Mouse (Mus musculus): Measurements from ENCODE around the gene Tas1r3. TPM values are rescaled to one million over a fixed set of nuclear protein-coding genes. Genes with fewer than 3 reads are reported as not detected.

Tas1r3 gene
- polyA plus RNA-seq, 1 experiment from 2014 or later = 0.16 TPM

- DNase-seq (peak; percentile 99), ATAC-seq (ENCODE audit: insufficient read depth) (peak; percentile 91)
- H3K9me3 ChIP-seq (ENCODE audit: low read depth, low read length) = no peaks in the 10 kb centered on the region
- H3K9ac ChIP-seq = peak within 1 kb of the TSS; percentile 88
- H3K27ac ChIP-seq (ENCODE audit: low read depth) = peak within 1 kb of the TSS; percentile 85
- under 1% methylated on average over 49 of the region's 49 CpGs for WGBS
- peak within 1 kb of the TSS; percentile 93 for H3K4me2 ChIP-seq
- H3K4me1 ChIP-seq (ENCODE audit: insufficient read depth) = peaks cover 7% of the 10 kb centered on the region; the same call in 1 of the 2 replicates
- H3K4me3 ChIP-seq (ENCODE audit: low read depth, low read length) = peak within 1 kb of the TSS; percentile 77
- H3K36me3 ChIP-seq (ENCODE audit: insufficient read depth) = peaks cover 30% of the 10 kb centered on the region
- no peaks in the 10 kb centered on the region for H3K27me3 ChIP-seq (ENCODE audit: insufficient read depth, low read length)
- peak; percentile 95 for TF ChIP-seq CTCF (IDR thresholded peaks at IDR 0.05; ENCODE audit: low read depth)
These were observed 31.9 kb downstream of the Tas1r3 start, which contains the start of gene Aurkaip1 for GRCm38 (mm10) chr4:155831205-155831766. Gene Aurkaip1, plus strand, starts transcription at chr4:155831272.

- no peak for DNase-seq
- peaks cover 7% of the 10 kb centered on the region; the same call in 1 of the 2 replicates for H3K4me1 ChIP-seq (ENCODE audit: insufficient read depth)
- H3K9me3 ChIP-seq (ENCODE audit: low read depth, low read length) = no peaks in the 10 kb centered on the region
- peak overlapping the region; percentile 77 for H3K4me3 ChIP-seq (ENCODE audit: low read depth, low read length)
- peak overlapping the region; percentile 55; the same call in 1 of the 2 replicates for H3K27ac ChIP-seq (ENCODE audit: low read depth)
- TF ChIP-seq CTCF (IDR thresholded peaks at IDR 0.05; ENCODE audit: low read depth) = no peak
- H3K4me2 ChIP-seq = peak overlapping the region; percentile 93
- WGBS = 47% methylated on average over 8 of the region's 8 CpGs
- no peaks in the 10 kb centered on the region for H3K27me3 ChIP-seq (ENCODE audit: insufficient read depth, low read length)
- no peak for ATAC-seq (ENCODE audit: insufficient read depth)
- H3K9ac ChIP-seq = no peak overlapping the region
- peaks cover 33% of the 10 kb centered on the region for H3K36me3 ChIP-seq (ENCODE audit: insufficient read depth)
These were observed 32.6 kb downstream of the Tas1r3 start for GRCm38 (mm10) chr4:155830596-155830995.

- H3K9me3 ChIP-seq (ENCODE audit: low read depth, low read length) = no peaks in the 10 kb centered on the region
- no peaks in the 10 kb centered on the region for H3K27me3 ChIP-seq (ENCODE audit: insufficient read depth, low read length)
- 89% methylated on average over 4 of the region's 4 CpGs for WGBS
- H3K27ac ChIP-seq (ENCODE audit: low read depth) = no peak overlapping the region
- ATAC-seq (ENCODE audit: insufficient read depth) (no peak), DNase-seq (no peak)
- H3K4me3 ChIP-seq (ENCODE audit: low read depth, low read length) = no peak overlapping the region
- peaks cover 7% of the 10 kb centered on the region; the same call in 1 of the 2 replicates for H3K4me1 ChIP-seq (ENCODE audit: insufficient read depth)
- peaks cover 41% of the 10 kb centered on the region for H3K36me3 ChIP-seq (ENCODE audit: insufficient read depth)
- H3K9ac ChIP-seq = no peak overlapping the region
- no peak overlapping the region for H3K4me2 ChIP-seq
- no peak for TF ChIP-seq CTCF (IDR thresholded peaks at IDR 0.05; ENCODE audit: low read depth)
These were observed 33.3 kb downstream of the Tas1r3 start for GRCm38 (mm10) chr4:155829866-155830265.

- DNase-seq (no peak), ATAC-seq (ENCODE audit: insufficient read depth) (no peak; the same call in 1 of the 2 replicates)
- no peaks in the 10 kb centered on the region for H3K27me3 ChIP-seq (ENCODE audit: insufficient read depth, low read length)
- no peak overlapping the region for H3K27ac ChIP-seq (ENCODE audit: low read depth)
- no peak overlapping the region for H3K4me2 ChIP-seq
- H3K4me3 ChIP-seq (ENCODE audit: low read depth, low read length) = no peak overlapping the region
- peaks cover 91% of the 10 kb centered on the region for H3K36me3 ChIP-seq (ENCODE audit: insufficient read depth)
- no peaks in the 10 kb centered on the region for H3K4me1 ChIP-seq (ENCODE audit: insufficient read depth)
- no peaks in the 10 kb centered on the region for H3K9me3 ChIP-seq (ENCODE audit: low read depth, low read length)
- WGBS = 94% methylated on average over 16 of the region's 16 CpGs
- TF ChIP-seq CTCF (IDR thresholded peaks at IDR 0.05; ENCODE audit: low read depth) = no peak
- H3K9ac ChIP-seq = no peak overlapping the region
These were observed 39.7 kb downstream of the Tas1r3 start for GRCm38 (mm10) chr4:155823443-155823842.

- Histone ChIP-seq H3K27ac (ENCODE audit: low read depth) (no peak overlapping the region), H3K4me3 (ENCODE audit: low read depth, low read length) (no peak overlapping the region), H3K4me1 (ENCODE audit: insufficient read depth) (no peaks in the 10 kb centered on the region), H3K36me3 (ENCODE audit: insufficient read depth) (peaks cover 96% of the 10 kb centered on the region), H3K27me3 (ENCODE audit: insufficient read depth, low read length) (no peaks in the 10 kb centered on the region), H3K4me2 (no peak overlapping the region), H3K9me3 (ENCODE audit: low read depth, low read length) (no peaks in the 10 kb centered on the region), H3K9ac (no peak overlapping the region)
- no peak for ATAC-seq (ENCODE audit: insufficient read depth)
- 71% methylated on average over 7 of the region's 7 CpGs for WGBS
- DNase-seq = peak; percentile 54
- TF ChIP-seq CTCF (IDR thresholded peaks at IDR 0.05; ENCODE audit: low read depth) = peak; percentile 46
These were observed 42.1 kb downstream of the Tas1r3 start for GRCm38 (mm10) chr4:155821025-155821424.

- ATAC-seq (ENCODE audit: insufficient read depth) (no peak), DNase-seq (no peak)
- H3K9me3 ChIP-seq (ENCODE audit: low read depth, low read length) = no peaks in the 10 kb centered on the region
- TF ChIP-seq CTCF (IDR thresholded peaks at IDR 0.05; ENCODE audit: low read depth) = no peak
- peaks cover 5% of the 10 kb centered on the region; the same call in 1 of the 2 replicates for H3K4me1 ChIP-seq (ENCODE audit: insufficient read depth)
- H3K27me3 ChIP-seq (ENCODE audit: insufficient read depth, low read length) = no peaks in the 10 kb centered on the region
- H3K36me3 ChIP-seq (ENCODE audit: insufficient read depth) = peaks cover 89% of the 10 kb centered on the region
- no peak overlapping the region for H3K4me3 ChIP-seq (ENCODE audit: low read depth, low read length)
- 89% methylated on average over 4 of the region's 4 CpGs for WGBS
- H3K9ac ChIP-seq = no peak overlapping the region
- H3K27ac ChIP-seq (ENCODE audit: low read depth) = no peak overlapping the region
- no peak overlapping the region for H3K4me2 ChIP-seq
These were observed 45.6 kb downstream of the Tas1r3 start for GRCm38 (mm10) chr4:155817533-155817932.

GRCm38 (mm10) chr4:155812665-155813181 is 50.4 kb downstream of the Tas1r3 start:
- Histone ChIP-seq H3K27me3 (ENCODE audit: insufficient read depth, low read length) (no peaks in the 10 kb centered on the region), H3K9ac (peak overlapping the region; percentile 100), H3K9me3 (ENCODE audit: low read depth, low read length) (no peaks in the 10 kb centered on the region), H3K27ac (ENCODE audit: low read depth) (peak overlapping the region; percentile 95), H3K4me2 (peak overlapping the region; percentile 77), H3K36me3 (ENCODE audit: insufficient read depth) (peaks cover 79% of the 10 kb centered on the region), H3K4me3 (ENCODE audit: low read depth, low read length) (peak overlapping the region; percentile 100), H3K4me1 (ENCODE audit: insufficient read depth) (peaks cover 8% of the 10 kb centered on the region; the same call in 1 of the 2 replicates)
- TF ChIP-seq CTCF (IDR thresholded peaks at IDR 0.05; ENCODE audit: low read depth) = no peak
- ATAC-seq (ENCODE audit: insufficient read depth) = peak; percentile 22
- WGBS = under 1% methylated on average over 49 of the region's 49 CpGs
- peak; percentile 40 for DNase-seq
